Mouse (Mus musculus) erythroblast, adult 5-6 weeks (primary cell): ENCODE results near the gene Zfp384. TPM values are rescaled to one million over a fixed set of nuclear protein-coding genes. Genes with fewer than 3 reads are reported as not detected.
"Not testable (repeated sequence)": the region's sequence is repeated elsewhere in the genome, so short reads cannot be mapped to it uniquely, and the experiment has no call there.

Source experiments
- ATAC-seq: replicated peaks from 2 replicates; pipeline ENCODE4 v1.8.0; 2016; ENCODE audit warnings: moderate number of reproducible peaks, mild to moderate bottlenecking, moderate TSS enrichment, inconsistent platforms; ENCODE audit not compliant: poor library complexity, low FRiP score, severe bottlenecking
- total RNA-seq, 2 experiments: library from RNA; stranded (forward) in 1 of 2; stranded (reverse) in 1 of 2; fragments of 150-400 nt in 1 of 2; fragments of 200-764, 138-1000 nt in 1 of 2; gene quantifications; 2 replicates each; pipeline versions ENCODE4 v1.2.3 to v1.2.4; 2015 to 2017; ENCODE audit warnings: low replicate concordance in 2 of 2

Gene Zfp384
- total RNA-seq, 2 experiments from 2014 or later, result 9.8 to 20.8 TPM

DNA sequence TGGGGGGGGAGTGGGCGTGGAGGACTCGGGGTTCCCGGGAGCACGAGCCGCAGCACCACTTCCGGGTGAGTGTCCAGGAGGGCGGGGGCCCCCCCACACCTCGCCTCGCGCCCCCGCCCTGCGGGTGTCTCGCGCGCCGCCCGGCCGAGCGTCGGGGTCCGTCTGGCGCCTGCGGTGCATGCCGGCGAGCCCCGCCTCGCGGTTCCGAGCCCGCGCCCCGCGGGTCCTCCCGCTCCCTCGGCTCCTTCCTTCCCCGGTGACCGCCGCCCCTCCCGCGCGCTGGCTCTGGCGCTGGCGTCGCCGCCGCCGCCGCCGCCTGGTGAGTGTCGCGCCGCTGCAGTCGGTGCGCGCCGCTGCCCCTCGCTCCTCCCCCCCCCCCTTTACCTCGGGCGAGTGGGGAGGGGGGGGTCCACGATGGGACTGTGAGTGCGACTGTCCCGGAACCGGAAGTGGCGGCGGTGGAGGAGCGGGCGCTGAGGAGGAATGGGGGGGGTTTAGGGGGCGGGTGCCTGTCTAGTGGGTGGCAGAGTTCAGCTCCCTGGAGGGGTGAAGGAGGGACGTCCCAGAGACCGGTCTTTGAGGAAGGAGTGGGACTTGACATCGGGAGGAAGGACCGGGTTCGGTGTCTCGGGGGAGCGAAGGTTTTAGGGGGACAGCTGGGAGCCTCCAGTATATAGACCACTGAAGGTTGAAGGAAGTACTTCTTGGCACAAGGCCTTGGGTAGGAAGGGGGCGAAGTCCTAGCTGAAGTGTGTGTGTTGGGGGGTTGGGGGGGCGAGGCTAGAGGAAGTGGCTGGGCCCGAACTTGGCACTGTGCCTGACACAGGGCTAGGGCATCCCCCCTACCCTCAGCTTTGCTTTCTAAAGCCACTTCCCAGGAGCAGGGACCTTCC, 482 bp downstream of the Zfp384 start:
- ATAC-seq, result peak; percentile 53

DNA sequence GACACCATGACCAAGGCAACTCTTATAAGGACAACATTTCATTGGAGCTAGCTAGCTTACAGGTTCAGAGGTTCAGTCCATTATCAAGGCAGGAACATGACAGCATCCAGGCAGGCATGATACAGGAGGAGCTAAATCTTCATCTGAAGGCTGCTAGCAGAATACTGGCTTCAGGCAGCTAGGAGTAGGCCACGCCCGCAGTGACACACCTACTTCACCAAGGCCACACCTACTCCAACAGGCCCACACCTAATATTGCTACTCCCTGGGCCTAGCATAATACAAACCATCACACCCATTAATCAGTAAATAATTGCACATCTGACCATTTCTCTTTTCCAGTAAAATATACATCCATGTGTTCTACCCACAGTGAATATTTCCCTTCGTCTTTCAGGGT, 8.7 kb downstream of the Zfp384 start:
- peak; percentile 98 for ATAC-seq

DNA sequence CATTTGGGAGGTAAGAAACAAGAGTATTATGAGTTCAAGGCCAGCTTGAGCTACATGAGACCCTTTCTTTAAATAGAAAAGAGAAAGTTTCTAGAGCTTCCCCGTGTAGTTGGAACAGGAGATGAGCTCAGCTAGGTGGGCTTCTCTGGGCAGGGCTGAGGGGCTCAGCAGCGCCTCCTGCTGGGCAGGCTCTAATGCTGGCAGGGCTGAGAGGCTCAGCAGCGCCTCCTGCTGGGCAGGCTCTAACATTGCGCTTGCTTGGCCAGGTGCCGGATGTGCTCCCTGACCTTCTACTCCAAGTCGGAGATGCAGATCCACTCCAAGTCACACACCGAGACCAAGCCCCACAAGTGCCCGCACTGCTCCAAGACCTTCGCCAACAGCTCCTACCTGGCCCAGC, 21.6 kb downstream of the Zfp384 start:
- peak; percentile 80 for ATAC-seq

DNA sequence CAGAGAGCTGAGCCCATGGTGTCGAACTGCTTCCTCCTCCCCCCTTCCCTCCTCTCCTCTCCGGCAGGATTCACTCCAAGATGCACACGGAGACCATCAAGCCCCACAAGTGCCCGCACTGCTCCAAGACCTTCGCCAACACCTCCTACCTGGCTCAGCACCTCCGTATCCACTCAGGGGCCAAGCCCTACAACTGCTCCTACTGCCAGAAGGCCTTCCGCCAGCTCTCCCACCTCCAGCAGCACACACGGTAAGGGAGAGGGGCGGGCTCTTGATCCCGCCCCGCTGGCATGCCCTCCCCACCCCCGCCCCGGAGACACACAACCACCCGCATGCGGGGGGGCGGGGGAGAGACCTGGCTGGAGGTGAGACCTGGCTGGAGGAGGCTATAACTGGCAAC, 22.7 kb downstream of the Zfp384 start:
- ATAC-seq, result no peak

DNA sequence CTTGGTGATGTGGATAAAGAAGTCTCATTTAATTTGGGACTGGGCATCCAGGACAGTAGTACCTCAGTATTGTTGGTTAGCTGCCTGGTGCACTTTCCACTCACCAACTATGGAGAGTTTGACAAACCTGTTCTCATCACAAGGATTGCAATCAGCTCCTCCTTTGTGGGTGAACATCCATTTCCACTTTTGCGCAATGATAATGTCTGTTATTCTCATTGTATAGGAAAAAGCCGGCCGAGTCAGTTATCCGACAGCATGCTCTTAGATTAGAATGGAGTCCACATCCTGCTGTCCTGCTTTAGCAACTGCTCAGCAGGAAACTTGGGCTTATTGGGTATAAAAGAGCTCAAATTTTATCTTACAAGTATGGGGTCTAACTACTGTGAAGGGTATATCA, 29.7 kb downstream of the Zfp384 start:
- no peak for ATAC-seq

DNA sequence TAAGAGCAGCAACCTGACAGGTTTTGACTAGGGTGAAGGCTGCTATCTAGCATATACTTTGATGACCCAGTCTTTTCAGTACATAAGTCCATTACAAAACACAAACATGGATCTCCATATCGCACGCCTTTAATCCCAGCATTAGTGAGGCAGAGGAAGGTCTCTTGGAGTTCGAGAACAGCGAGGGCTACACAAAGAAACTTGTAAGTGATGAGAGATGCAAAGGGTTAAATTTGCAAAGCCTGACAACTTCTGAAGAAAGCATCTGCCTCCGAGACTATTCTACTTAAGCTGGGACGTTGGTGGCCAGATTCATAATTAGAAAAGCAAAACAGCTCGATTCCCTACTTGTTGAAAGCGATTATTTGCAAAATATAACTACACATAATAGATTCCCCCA, 30.2 kb downstream of the Zfp384 start:
- ATAC-seq, result peak; percentile 33

DNA sequence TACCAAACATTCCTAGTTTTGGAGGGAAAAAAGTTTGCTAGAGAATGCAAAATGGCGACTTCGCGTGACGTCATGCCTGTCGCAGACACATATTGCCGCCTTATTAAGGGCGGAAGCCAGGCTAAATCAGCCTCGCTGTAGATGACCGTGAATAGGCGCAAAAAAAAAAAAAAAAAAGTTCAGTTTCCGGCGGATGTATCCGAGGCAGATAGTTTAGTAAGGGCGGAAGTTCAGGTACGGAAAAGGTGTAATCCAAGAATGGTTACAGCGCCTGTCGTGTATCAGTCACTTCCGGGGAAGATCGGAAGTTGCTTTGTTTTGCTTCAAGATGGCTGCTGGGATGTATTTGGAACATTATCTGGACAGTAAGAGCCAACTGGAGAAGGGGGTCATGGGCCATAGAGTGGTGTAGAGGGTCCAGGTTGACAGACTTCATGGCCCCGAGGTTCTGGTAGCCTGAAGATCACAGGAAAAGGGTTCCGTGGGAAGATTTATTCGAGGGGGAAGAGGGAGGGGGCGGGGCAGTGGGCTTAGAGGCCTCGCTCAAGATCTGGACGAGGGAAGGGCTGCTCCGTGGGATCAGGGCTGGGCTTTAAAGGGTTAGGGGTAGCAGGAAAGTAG, 30.7 kb downstream of the Zfp384 start, which contains the start of gene Ing4:
Gene Ing4, plus strand, starts transcription at position 228 of the 621 bp plus-strand sequence.
- peak; percentile 90 for ATAC-seq

DNA sequence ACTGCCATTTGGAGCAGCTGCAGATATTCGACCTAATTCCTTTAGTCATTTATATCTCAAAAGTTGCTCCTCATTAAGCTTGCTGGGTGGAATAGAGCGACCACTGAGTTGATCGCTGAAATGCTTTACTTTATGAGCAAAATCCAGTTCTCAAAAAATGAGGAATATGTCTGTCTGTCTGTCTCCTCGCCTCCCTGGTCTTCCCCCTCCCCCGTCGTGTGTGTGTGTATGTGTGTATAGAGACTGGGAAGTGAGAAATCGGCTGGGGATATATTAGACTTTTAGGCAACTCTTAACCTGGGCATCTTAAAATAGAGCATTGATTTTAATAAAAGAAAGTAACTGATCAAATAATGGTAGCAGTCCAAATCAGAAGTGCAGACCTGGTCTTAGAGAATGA, 31.3 kb downstream of the Zfp384 start:
- ATAC-seq, result no peak

DNA sequence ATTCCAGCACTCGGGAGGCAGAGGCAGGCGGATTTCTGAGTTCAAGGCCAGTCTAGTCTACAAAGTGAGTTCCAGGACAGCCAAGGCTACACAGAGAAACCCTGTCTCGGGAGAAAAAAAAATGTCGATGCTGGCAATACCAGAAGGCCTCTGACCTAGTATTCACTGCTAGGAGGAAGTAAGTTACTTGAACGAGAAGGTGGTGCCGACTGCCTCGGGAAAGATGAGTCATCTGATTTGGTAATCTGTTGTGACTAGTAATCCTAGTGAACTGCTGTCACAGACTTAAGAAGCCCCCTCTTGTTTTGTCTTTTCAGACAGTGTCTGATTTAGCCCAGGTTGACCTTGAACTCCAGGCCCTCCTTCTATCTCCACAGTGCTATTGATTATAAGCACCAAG, 32.1 kb downstream of the Zfp384 start:
- no peak for ATAC-seq

DNA sequence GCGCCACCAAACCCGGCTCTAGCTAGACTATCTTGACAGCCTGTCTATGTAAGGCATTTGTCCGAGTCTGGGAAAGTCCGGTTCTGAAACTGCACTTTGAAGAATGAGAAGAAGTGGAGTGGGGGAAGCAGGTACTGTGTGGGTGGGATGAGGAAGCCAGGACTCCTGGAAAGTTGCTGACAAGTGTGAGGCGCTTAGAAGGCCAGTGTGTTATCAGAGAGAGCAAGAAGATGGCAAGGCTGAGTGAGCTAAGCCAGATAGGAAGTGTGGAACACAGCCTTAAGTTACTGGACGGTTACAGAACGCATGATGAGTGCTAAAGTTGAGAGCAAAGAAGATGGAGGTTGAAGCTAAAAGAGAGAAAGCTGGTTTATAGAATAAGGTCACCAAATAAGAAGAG, 33.1 kb downstream of the Zfp384 start:
- no peak for ATAC-seq

DNA sequence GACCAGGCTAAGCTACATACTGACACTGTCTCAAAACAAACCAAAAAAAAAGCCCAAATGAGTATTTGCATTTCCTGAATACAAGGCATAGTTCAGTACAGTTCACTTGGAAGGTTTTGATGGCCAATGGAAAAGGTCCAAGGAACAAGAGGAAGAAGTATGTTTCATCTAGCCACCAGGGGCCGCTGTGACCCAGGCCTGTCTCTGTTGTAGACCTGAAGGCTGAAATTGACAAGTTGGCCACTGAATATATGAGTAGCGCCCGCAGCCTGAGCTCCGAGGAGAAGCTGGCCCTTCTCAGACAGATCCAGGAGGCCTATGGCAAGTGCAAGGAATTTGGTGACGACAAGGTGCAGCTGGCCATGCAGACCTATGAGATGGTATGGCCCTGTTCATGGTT, 37.7 kb downstream of the Zfp384 start:
- peak; percentile 68 for ATAC-seq

DNA sequence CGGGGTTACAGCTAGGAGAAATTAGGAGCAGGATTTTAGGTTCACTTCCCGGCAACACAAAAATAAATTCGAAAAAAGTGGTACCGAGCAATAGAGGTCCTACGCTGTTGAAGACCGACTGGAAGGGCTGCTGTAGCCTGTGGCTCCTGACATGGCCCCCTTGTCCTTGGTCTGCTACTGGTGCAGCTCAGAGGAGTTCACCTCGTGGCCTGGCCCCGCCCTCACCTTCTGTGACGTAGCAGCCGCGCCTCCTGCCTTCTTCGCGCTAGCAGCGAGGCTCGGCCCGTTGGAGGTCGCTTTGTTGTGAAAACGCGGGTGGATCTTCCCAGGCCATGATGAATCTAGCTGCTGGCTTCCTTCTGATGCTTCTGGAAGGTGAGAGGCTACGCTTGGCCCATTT, 40.7 kb downstream of the Zfp384 start, which contains the start of gene Acrbp:
Gene Acrbp, plus strand, starts transcription at position 12 of the 400 bp plus-strand sequence.
- no peak for ATAC-seq

DNA sequence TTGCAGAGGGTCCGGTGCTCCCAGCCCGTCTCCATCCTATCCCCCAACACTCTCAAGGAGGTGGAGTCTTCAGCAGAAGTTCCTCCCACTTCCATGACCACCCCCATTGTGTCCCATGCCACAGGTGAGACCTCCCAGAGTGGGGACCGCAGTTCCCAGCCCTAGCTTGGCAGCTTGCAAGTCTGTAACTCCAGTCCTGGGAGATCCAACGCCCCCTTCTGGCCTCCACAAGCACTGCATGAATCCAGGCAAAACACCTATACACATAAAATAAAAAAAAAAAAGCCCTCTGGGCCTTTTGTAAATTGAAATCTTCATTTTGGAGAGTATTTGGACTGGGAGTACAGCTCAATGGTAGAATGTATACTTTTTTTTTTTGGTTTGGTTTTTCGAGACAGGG, 42.3 kb downstream of the Zfp384 start:
- ATAC-seq, result no peak

DNA sequence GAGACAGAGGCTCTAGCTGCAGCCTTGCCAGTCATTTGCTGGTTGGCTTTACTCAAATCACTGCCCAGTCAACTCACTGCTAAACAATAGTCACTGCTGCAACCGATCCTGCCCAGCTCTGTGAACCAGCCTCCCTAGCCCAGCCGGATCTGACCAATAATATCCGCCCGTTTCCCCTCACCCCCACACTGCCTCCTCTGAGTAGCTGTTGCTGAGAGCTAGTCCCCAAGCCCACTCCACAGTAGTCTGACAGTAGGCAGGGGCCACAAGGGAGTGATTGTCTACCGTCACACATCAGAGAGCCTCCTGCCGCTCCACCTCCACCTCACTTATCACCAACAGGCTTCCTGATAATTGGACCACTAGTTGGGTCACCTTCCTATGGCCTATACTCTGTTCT, 52.5 kb downstream of the Zfp384 start:
- ATAC-seq, result no peak

DNA sequence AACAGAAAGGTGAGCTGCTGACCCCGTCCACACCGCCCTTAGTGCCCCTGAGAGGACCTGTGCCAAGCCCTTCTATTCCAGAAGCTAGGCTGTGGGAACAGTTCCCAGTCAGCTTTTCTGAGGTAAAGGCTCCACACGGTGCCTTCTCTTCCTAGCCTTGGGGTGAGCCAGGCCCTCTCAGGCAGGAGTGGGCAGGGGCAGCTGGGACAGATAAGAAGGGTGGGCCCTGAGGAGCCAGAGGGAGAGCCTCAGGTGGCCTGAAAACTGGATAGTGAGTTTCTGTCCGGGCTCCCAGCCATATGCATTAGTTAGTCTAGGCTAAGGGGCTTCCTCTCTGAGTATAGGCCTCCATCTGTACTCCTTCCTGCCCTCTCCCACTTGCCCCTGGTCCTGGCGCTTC, 53.6 kb downstream of the Zfp384 start:
- ATAC-seq, result no peak

DNA sequence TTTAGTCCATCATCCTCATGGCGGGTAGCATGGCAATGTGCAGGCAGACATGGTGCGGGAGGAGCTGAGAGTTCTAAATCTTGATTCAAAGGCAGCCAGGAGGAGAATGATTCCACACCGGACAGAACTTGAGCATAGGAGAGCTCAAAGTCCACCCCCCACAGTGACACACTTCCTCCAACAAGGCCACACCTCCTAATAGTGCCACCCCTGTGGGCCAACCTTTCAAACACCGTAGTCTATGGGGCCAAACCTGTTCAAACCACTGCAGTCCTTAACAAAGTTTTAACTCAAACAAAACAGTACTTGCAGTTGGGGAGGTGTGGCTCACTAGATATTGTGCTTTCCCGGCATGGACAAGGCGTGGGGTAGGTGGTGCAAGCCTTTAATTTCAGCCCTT, 55.0 kb downstream of the Zfp384 start:
- ATAC-seq, result no peak

DNA sequence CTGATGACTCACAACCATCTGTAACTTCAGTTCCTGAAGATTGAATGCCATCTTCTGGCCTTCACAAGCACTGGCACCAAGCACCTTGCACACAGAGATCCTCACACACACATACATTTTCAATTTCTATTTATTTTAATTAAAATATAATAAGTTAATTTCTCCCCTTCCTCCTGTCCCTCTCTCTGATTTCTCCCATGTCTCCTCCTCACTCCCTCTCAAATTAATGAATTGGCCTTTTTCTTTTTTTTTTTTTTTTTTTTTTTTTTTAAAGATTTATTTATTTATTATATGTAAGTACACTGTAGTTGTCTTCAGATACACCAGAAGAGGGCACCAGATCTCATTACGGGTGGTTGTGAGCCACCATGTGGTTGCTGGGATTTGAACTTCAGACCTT, 56.3 kb downstream of the Zfp384 start:
- ATAC-seq, result not testable (repeated sequence)

DNA sequence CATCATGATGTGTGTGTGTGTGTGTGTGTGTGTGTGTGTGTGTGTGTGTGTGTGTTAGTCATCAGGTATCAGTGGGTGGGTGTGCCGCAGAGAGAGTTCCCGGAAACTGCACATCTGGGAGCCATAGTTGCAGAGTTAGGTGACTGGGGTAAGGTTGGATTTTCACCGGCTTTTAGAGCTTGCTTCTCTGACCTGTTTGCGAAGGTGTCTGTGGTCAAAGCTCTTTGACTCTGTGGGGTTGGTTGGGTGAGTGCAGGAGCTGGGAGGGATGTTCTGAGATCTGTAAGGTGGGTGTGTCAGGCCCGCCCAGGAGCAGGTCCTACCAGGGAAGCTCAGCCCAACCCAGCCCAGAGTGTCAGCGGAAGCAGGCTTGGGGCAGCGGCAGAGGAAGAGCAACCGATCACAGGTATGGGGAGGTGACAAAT, 58.6 kb downstream of the Zfp384 start, which contains the start of gene Lpar5:
Gene Lpar5, plus strand, starts transcription at position 350 of the 425 bp plus-strand sequence.
- ATAC-seq, result no peak; the same call in 1 of the 2 replicates

DNA sequence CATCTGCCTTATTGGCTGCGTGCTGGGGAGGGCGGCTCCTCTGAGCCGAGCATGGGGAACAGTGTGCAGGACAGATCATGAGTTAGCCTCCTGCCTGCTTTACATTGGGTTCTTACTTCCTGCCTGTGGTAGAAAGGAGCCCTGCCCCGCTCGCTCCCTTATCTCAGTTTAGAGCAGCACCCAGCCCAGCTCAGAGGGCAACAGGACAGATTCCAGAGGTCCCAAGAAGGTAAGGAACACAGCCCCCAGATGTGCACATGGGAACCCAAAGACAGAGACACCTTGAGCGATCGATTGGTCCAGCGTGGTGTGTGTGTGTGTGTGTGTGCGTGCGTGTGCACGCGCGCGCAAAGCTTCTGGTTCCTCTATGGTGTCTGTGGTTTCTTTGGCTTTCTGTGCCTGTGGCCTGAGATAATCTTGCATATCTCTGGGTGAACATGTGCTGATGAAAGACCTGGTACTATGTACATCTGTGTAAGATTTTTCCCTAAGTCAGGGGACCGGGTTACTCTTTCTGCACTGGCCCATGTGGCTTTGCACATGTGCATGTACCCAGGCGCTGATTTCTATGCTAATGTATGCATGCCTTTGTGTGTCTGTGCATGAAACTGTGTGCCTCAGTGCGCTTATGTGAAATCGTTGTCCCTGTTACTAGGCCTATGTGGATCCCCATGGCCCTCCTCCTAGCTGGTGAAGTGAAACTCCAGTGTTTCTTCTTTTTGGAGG, 62.4 kb downstream of the Zfp384 start:
- peak; percentile 84 for ATAC-seq

DNA sequence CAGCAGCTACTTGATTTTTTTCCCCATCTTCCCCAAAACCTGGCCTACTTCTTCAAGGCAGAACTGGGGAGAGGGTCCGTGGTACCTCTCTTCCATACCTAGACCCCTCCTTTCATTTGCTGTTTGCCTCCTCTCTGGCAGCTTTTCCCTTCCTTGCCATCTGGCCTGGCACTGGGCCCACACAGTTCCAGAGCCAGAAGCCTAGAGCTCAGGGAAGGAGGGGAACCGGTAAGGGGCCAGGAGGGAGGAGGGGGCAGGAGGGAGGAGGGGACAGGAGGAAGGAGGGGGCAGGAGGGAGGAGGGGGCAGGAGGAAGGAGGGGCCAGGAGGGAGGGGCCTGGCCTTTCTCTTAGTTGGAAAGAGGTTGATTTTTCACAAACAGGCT, 62.9 kb downstream of the Zfp384 start:
- no peak for ATAC-seq
